Mouse (Mus musculus) lung, embryonic 15.5 days (tissue): ENCODE results near the gene C1qtnf2. TPM values are rescaled to one million over a fixed set of nuclear protein-coding genes. Genes with fewer than 3 reads are reported as not detected.

Experiments used
- ATAC-seq: fragments of 200-750 bp; cut with Nextera tagmentation; 2 replicates; pipeline ENCODE4 v1.8.0; 2017; ENCODE audit warnings: moderate number of reproducible peaks, borderline replicate concordance; ENCODE audit not compliant: low FRiP score, low TSS enrichment; ENCODE audit errors: extremely low read depth
- H3K27ac ChIP-seq: fragments of 300-500 bp; sonication (generic); 2 replicates; pipeline ENCODE4 v1.5.1; 2015; ENCODE audit warnings: moderate library complexity, mild to moderate bottlenecking, inconsistent platforms
- H3K27me3 ChIP-seq: fragments of 300-500 bp; sonication (generic); 2 replicates; pipeline ENCODE4 v1.6.1; 2015; ENCODE audit warnings: inconsistent platforms
- H3K36me3 ChIP-seq: fragments of 300-500 bp; sonication (generic); 2 replicates; pipeline ENCODE4 v1.6.1; 2015; ENCODE audit warnings: inconsistent platforms
- H3K4me1 ChIP-seq: fragments of 300-500 bp; sonication (generic); 2 replicates; pipeline ENCODE4 v1.6.1; 2015; ENCODE audit warnings: inconsistent platforms
- H3K4me2 ChIP-seq: fragments of 300-500 bp; sonication (generic); 2 replicates; pipeline ENCODE4 v1.6.1; 2015; ENCODE audit warnings: inconsistent platforms, mild to moderate bottlenecking, moderate library complexity
- H3K4me3 ChIP-seq: fragments of 300-500 bp; sonication (generic); 2 replicates; pipeline ENCODE4 v1.5.1; 2015; ENCODE audit warnings: mild to moderate bottlenecking, inconsistent platforms
- H3K9ac ChIP-seq: fragments of 300-500 bp; sonication (generic); 2 replicates; pipeline ENCODE4 v1.6.1; 2015; ENCODE audit warnings: inconsistent platforms
- H3K9me3 ChIP-seq: fragments of 300-500 bp; sonication (generic); 2 replicates; pipeline ENCODE4 v1.6.1; 2016; ENCODE audit warnings: inconsistent platforms
- WGBS: fragments of 180-500 bp; shearing (Covaris S2); methylation state at CpG from one replicate; pipeline ENCODE4 v1.1.7; 2015; 5-methylcytosine and 5-hydroxymethylcytosine counted together
- polyA plus RNA-seq: library from polyadenylated mRNA; unstranded; fragments of >200 nt; fragmentation: Nextera tagmentation; extraction: Ambion mirVana; gene quantifications from 2 replicates; pipeline ENCODE4 v1.2.1, GENCODE M21; 2015

The C1qtnf2 gene
- polyA plus RNA-seq, 1 experiment from 2014 or later, result 2.6 TPM

DNA sequence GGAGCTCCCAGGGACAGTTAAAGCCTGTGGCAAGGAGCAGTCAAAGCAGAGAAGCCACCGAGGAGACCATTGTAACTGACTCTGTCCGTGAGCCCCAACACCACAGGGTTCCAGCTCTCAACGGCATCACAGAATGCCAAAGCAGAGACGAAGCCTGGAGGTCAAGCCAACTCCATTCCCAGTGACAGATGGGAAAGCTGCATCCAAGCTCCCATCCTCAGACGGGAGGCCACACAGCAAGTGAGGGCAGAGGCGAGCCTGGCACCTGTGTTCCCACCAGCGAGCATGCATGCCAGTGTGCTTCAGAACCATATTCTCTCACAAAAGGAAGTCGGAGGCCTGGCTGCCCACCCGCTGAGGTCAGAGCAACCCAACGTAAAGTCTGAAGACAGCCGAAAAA lies 43.6 kb downstream of the C1qtnf2 start:
- Histone ChIP-seq H3K27me3 (no peaks in the 10 kb centered on the region), H3K4me2 (no peak overlapping the region), H3K9me3 (no peaks in the 10 kb centered on the region), H3K27ac (no peak overlapping the region), H3K9ac (no peak overlapping the region), H3K36me3 (no peaks in the 10 kb centered on the region), H3K4me1 (no peaks in the 10 kb centered on the region), H3K4me3 (no peak overlapping the region)
- WGBS, result 82% methylated on average over 11 of the region's 11 CpGs
- no peak for ATAC-seq

DNA sequence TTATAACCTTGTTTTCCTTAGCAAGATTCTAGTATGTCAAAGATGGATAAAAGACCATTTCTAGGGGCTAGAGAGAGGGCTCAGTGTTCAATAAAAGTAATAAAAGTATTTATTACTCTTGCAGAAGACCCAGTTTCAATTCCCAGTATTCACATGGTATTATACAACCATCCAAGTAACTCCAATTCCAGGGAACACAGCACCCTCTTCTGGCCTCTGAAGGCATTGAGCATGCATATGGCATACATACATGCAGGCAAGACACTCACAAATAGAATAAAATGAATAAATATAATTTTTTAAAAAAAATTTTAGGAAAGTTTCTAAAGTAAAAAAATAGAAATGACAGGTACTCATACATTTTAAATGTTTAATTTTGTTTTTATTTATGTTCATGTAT lies 44.0 kb downstream of the C1qtnf2 start:
- Histone ChIP-seq H3K9me3 (no peaks in the 10 kb centered on the region), H3K27me3 (no peaks in the 10 kb centered on the region), H3K36me3 (no peaks in the 10 kb centered on the region), H3K27ac (no peak overlapping the region), H3K4me1 (no peaks in the 10 kb centered on the region), H3K9ac (no peak overlapping the region), H3K4me2 (no peak overlapping the region), H3K4me3 (no peak overlapping the region)
- no peak for ATAC-seq

DNA sequence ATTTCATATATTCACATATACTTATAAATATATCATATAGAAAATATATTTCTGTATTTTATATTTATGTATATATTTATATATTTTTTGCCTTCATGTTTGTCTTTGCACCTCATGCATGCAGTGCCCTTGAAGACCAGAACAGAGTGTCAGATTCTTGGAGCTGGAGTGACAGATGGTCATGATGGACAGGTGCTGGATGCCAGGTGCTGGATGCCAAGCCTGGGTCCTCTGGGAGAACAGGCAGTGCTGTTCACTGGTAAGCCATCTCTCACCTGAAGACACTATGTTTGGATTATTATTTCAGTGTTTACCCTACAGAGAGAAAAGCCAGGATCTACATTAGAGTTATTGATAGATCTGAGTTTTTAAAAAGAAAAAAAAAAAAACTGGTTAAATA lies 44.7 kb downstream of the C1qtnf2 start:
- no peaks in the 10 kb centered on the region for H3K36me3 ChIP-seq
- H3K27me3 ChIP-seq, result no peaks in the 10 kb centered on the region
- H3K4me2 ChIP-seq, result no peak overlapping the region
- ATAC-seq, result no peak
- no peaks in the 10 kb centered on the region for H3K4me1 ChIP-seq
- H3K9ac ChIP-seq, result no peak overlapping the region
- no peak overlapping the region for H3K27ac ChIP-seq
- no peak overlapping the region for H3K4me3 ChIP-seq
- H3K9me3 ChIP-seq, result no peaks in the 10 kb centered on the region

DNA sequence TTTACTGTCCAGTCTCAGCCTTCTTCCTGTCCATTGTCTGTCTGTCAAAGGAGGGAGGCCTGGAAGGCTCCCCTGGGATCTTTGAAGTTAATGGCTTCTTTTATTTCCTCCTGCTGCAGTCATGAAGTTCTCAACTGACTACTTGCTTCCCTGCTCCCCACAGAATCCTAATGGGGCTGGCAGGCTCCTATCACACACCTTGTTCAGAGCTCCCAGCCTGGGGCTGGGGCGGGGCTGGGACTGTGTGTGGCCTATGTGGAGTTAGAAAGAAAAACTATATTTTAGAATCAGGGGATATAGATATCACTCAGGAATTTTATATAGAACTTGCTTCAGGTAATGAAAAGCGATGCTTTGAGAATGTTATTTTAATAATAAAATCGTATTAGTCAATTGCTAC lies 46.4 kb downstream of the C1qtnf2 start:
- Histone ChIP-seq H3K36me3 (no peaks in the 10 kb centered on the region), H3K4me3 (no peak overlapping the region), H3K27ac (no peak overlapping the region), H3K4me2 (no peak overlapping the region), H3K9me3 (no peaks in the 10 kb centered on the region), H3K27me3 (no peaks in the 10 kb centered on the region), H3K9ac (no peak overlapping the region), H3K4me1 (no peaks in the 10 kb centered on the region)
- 77% methylated on average over 3 of the region's 3 CpGs for WGBS
- ATAC-seq, result no peak

DNA sequence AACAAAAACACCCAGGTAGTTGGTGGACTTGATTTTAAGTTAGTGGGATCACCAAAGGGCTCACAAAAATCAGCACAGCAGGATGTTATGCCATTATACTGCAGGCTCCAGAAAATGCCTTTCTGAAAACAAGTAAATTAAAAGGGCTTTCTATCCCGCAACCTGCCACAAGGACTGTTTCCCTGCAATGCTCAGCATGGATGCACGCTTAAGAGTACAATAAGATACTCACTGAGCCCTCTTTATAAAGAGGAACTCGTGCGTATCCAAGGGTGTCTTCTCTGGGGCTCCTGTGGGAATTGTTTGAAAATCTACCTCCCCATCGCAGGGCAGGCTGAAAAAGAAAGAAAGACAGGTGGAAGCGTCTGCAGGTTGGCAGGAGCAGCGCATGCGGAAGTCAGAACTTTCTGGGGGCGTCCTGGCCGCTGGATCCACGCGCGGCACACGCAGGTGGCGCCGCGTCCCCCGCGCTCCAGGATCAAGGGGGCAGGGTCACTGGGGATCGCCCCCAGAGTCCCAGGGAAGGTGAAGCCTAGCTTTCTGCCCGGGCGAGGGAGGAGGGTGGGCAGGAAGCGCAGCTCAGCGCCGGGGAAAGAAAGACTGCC lies 54.1 kb downstream of the C1qtnf2 start:
- 2% methylated on average over 25 of the region's 25 CpGs for WGBS
- Histone ChIP-seq H3K4me3 (peak overlapping the region; percentile 80), H3K9me3 (no peaks in the 10 kb centered on the region), H3K27me3 (no peaks in the 10 kb centered on the region), H3K27ac (peak overlapping the region; percentile 84), H3K9ac (peak overlapping the region; percentile 90), H3K4me1 (peaks cover 25% of the 10 kb centered on the region), H3K36me3 (peaks cover 15% of the 10 kb centered on the region), H3K4me2 (peak overlapping the region; percentile 74)
- ATAC-seq, result peak; percentile 14; the same call in 1 of the 2 replicates

DNA sequence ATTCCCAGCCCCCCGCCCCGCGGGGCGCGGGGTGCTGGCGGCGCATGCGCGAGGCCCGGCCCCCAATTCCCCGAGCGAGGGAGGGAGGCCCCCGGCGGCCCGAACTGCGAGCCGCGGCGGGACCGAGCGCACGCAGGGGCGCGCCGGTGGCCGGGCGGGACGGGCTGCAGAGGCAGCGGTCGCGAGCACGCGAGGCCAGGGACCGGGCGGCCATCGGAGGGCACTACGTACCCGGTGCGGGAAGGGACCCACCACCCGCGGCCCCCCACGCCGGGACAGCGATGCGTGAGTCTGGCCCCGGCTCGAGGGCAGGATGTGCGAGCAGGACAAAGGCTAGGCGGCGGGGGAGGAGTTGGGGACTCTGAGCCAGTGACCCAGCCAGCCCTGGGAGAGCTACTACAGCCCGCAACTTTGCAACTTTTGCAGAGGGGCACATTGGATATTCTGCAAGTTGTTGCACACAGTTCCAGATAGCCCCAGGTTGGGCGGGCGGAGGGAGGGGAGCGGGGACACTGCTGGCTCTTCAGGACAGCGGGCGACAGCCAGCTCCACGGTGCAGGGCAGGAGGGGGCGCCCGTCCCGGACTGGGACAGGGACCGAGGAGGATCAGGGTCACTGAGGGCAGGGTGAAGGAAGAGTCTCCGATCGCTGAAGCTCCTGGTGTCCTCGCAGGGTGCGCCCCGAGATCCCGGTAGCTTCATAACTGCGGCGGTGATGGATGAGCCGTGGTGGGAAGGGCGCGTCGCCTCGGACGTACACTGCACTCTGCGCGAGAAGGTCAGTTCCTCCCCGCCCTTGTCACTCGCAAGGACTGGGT lies 54.8 kb downstream of the C1qtnf2 start, which contains the start of gene Ccnjl:
TSS of gene Ccnjl (plus strand) at position 102 of the 817 bp plus-strand sequence.
- ATAC-seq, result peak; percentile 92
- peak within 1 kb of the TSS; percentile 74 for H3K4me2 ChIP-seq
- peaks cover 25% of the 10 kb centered on the region for H3K4me1 ChIP-seq
- WGBS, result under 1% methylated on average over 79 of the region's 79 CpGs
- no peaks in the 10 kb centered on the region for H3K27me3 ChIP-seq
- peak within 1 kb of the TSS; percentile 80 for H3K4me3 ChIP-seq
- no peaks in the 10 kb centered on the region for H3K9me3 ChIP-seq
- peak within 1 kb of the TSS; percentile 90 for H3K9ac ChIP-seq
- H3K36me3 ChIP-seq, result peaks cover 18% of the 10 kb centered on the region
- peak within 1 kb of the TSS; percentile 84 for H3K27ac ChIP-seq

DNA sequence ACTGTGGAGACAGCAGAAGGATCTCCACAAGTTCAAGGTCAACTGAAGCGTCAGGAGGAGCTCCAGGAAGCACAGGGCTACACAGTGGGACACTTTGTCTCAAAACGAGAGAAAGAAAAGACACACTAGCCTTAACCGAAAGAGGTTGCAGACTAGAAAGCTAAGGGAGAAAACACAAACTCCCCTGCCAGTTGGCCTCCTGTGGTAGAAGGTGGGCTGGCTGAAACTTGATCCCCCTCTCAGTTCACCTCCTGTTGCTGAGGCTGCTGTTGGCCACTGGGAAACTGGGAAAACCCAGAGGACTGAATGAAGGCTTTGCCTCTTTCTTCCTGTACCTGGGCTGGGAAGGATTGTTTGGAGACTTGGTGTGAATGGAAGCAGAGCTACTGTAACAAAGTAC lies 56.0 kb downstream of the C1qtnf2 start:
- Histone ChIP-seq H3K4me1 (peaks cover 25% of the 10 kb centered on the region), H3K4me3 (peak overlapping the region; percentile 80), H3K27me3 (no peaks in the 10 kb centered on the region), H3K9ac (no peak overlapping the region), H3K27ac (peak overlapping the region; percentile 15; the same call in 1 of the 2 replicates), H3K36me3 (peaks cover 18% of the 10 kb centered on the region), H3K4me2 (peak overlapping the region; percentile 74), H3K9me3 (no peaks in the 10 kb centered on the region)
- 15% methylated on average over 3 of the region's 3 CpGs for WGBS
- no peak for ATAC-seq

DNA sequence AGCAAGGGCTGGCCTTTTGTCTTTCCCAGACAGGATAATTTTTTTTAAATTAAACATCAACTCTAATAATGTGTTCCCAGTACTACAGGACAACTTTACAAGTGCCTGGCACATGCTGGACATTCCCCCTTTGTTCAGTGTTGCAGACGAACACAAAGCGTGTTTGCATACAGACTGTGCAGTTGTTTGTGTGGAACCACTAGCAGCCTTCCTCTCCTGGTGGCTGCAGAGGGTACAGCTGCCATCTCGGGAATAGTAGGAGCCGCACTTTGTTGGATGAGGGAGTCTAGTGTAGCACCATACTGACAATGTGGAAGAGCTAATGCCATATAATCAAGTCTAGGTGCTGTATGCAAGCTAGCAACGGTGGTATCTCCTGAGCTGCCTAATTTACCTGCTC lies 57.5 kb downstream of the C1qtnf2 start:
- Histone ChIP-seq H3K4me3 (no peak overlapping the region), H3K4me2 (no peak overlapping the region), H3K9ac (no peak overlapping the region), H3K36me3 (peaks cover 22% of the 10 kb centered on the region), H3K4me1 (peaks cover 27% of the 10 kb centered on the region), H3K27me3 (no peaks in the 10 kb centered on the region), H3K27ac (no peak overlapping the region), H3K9me3 (no peaks in the 10 kb centered on the region)
- 56% methylated on average over 5 of the region's 5 CpGs for WGBS
- no peak for ATAC-seq

DNA sequence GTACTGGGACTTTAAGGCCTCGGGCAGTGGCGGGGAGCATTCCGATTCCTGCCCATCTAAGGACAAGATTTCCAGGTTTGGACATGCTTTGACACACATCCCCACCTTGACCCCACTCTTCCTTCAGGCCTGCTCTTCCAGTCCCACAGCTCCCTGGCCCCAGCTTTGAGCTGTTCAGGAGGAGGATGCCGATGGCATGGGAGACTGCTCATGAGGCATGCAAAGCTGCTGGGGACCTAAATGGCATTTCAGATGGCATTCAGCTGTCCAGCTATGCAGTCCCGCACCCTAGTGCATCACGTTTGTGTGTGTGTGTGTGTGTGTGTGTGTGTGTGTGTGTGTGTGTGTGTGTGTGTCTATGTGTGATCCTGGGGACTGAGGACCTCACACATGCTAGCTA lies 63.0 kb downstream of the C1qtnf2 start:
- Histone ChIP-seq H3K4me3 (no peak overlapping the region), H3K4me1 (peaks cover 11% of the 10 kb centered on the region; the same call in 1 of the 2 replicates), H3K27ac (no peak overlapping the region), H3K27me3 (no peaks in the 10 kb centered on the region), H3K4me2 (no peak overlapping the region), H3K9me3 (no peaks in the 10 kb centered on the region), H3K36me3 (peaks cover 23% of the 10 kb centered on the region), H3K9ac (no peak overlapping the region)
- ATAC-seq, result no peak
- 82% methylated on average over 6 of the region's 6 CpGs for WGBS

DNA sequence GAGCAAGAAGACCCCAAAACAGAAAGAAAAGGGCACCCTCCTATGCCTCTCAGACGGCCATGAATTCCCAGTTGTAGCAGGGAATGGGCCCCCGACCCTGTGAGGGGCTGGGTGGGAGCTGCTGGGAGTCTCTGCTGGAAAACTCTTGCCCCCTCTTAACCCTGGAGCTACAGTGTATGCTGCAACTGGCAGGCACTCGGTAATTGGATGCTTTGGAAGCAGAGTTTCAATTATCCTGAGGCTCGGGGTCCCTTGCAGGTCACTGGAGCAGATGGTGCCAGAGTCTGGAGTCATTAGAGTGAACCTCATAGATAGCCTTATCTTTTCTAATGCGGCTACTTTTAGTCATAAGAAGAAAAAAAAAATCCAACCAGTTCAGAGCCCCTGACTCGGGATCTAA lies 65.8 kb downstream of the C1qtnf2 start:
- no peak overlapping the region for H3K4me2 ChIP-seq
- H3K4me1 ChIP-seq, result peaks cover 22% of the 10 kb centered on the region
- no peaks in the 10 kb centered on the region for H3K9me3 ChIP-seq
- peaks cover 14% of the 10 kb centered on the region for H3K36me3 ChIP-seq
- 21% methylated on average over 6 of the region's 6 CpGs for WGBS
- no peaks in the 10 kb centered on the region for H3K27me3 ChIP-seq
- H3K27ac ChIP-seq, result no peak overlapping the region
- no peak for ATAC-seq
- no peak overlapping the region for H3K9ac ChIP-seq
- H3K4me3 ChIP-seq, result no peak overlapping the region
